Mouse (Mus musculus) liver, adult 2 months (tissue): ENCODE data around the gene Slc39a11. TPM values are rescaled to one million over a fixed set of nuclear protein-coding genes. Genes with fewer than 3 reads are reported as not detected.

Experiments used
- DNase-seq: peaks from one replicate; pipeline ENCODE4 v3.0.0-alpha.2; 2011; ENCODE audit warnings: low read depth, low spot score; ENCODE audit errors: extremely low read depth
- H3K27ac ChIP-seq: fragments of 200-500 bp; replicated peaks from 2 replicates; pipeline ENCODE4 v1.5.1; 2012; ENCODE audit warnings: low read depth, mild to moderate bottlenecking, control low read depth, inconsistent platforms, low read length; ENCODE audit not compliant: insufficient read depth
- H3K27me3 ChIP-seq: fragments of 200-500 bp; 2 replicates; pipeline ENCODE4 v1.6.1; 2012; ENCODE audit warnings: mild to moderate bottlenecking, moderate library complexity, low read length, inconsistent platforms; ENCODE audit not compliant: control insufficient read depth, insufficient read depth
- H3K36me3 ChIP-seq: fragments of 200-500 bp; 2 replicates; pipeline ENCODE4 v1.6.1; 2012; ENCODE audit warnings: low read length, inconsistent platforms; ENCODE audit not compliant: control insufficient read depth, insufficient read depth
- H3K4me1 ChIP-seq: fragments of 200-500 bp; 2 replicates; pipeline ENCODE4 v1.6.1; 2011; ENCODE audit warnings: low read length; ENCODE audit not compliant: control insufficient read depth, insufficient read depth
- H3K4me3 ChIP-seq: fragments of 200-500 bp; 2 replicates; pipeline ENCODE4 v1.5.1; 2011; ENCODE audit warnings: low read depth, mild to moderate bottlenecking, control low read depth, low read length, moderate library complexity; ENCODE audit not compliant: insufficient read depth
- H3K79me2 ChIP-seq: fragments of 200-500 bp; 2 replicates; pipeline ENCODE4 v1.6.1; 2012; ENCODE audit warnings: inconsistent platforms, mild to moderate bottlenecking, low read length, moderate library complexity; ENCODE audit not compliant: control insufficient read depth, insufficient read depth
- H3K9ac ChIP-seq: fragments of 200-500 bp; 2 replicates; pipeline ENCODE4 v1.6.1; 2012; ENCODE audit warnings: low read depth, mild to moderate bottlenecking, control low read depth, inconsistent platforms, low read length
- CTCF ChIP-seq: fragments of 200-500 bp; IDR thresholded peaks from 2 replicates; pipeline ENCODE4 v1.5.1; 2011; ENCODE audit warnings: low read depth, low read length, control low read depth
- POLR2A ChIP-seq: fragments of 200-500 bp; IDR thresholded peaks from 2 replicates; pipeline ENCODE4 v1.6.1; 2011; ENCODE audit warnings: low read length, control low read depth; ENCODE audit not compliant: insufficient read depth; ENCODE audit errors: extremely low read depth
- WGBS: fragments of 180-500 bp; shearing (Covaris S2); methylation state at CpG from one replicate; pipeline ENCODE4 v1.1.7; 2018; 5-methylcytosine and 5-hydroxymethylcytosine counted together
- polyA plus RNA-seq: library from polyadenylated mRNA; depleted of rRNA; stranded (reverse); fragments of >200 nt; gene quantifications from 2 replicates; pipeline ENCODE4 v1.2.3, GENCODE M21; 2012
- total RNA-seq: library from RNA; depleted of rRNA; stranded (reverse); fragments of >200 nt; gene quantifications from 2 replicates; pipeline ENCODE4 v1.2.3, GENCODE M21; 2014

The Slc39a11 gene
- total and polyA plus RNA-seq, 2 experiments = 18.8 to 22.8 TPM

DNA sequence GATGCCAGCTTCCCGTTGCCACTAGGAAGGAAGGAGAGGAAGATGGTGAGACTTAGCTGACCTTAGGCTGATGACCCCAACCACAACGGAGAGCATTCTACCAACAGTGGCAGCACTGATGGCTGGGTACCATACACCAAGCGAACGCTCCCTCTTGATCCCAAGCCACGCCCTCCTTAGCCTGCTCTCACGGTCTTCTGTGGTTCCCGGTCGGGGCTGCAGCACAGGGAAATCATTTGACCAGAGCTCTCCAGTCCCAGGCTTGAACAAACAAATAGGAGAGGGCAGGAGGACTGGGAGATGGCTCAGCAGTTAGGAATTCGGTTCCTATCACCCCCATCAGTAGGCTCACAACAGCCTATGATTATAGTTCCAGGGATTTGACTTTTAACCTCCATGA lies 403.4 kb downstream of the Slc39a11 start:
- 67% methylated on average over 9 of the region's 9 CpGs for WGBS
- Histone ChIP-seq H3K27me3 (no peaks in the 10 kb centered on the region), H3K4me1 (no peaks in the 10 kb centered on the region)

DNA sequence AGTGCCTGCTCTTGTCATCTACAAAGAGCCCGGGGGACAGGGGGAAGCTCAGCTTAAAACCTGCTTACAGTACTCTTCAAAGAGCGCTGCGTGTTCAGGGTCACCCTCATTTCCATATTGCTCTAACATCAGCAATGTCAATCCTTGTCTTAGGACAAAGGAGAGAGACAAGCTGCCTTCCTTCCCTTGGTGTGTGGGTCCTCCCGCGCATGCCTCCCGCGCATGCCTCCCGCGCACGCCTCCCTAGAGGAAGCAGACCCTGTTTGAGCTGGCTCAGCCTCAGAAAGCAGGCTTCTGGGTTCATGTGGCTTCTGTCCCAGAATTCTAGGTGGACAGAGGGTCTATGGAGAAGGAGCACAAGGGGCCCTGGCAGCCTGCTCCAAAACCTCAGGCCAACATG lies 404.2 kb downstream of the Slc39a11 start:
- no peak for DNase-seq
- no peaks in the 10 kb centered on the region for H3K4me1 ChIP-seq
- TF ChIP-seq POLR2A = no peak
- no peak for TF ChIP-seq CTCF
- H3K36me3 ChIP-seq = no peaks in the 10 kb centered on the region; the same call in 1 of the 2 replicates
- H3K79me2 ChIP-seq = no peaks in the 10 kb centered on the region
- no peak overlapping the region for H3K4me3 ChIP-seq
- 86% methylated on average over 10 of the region's 10 CpGs for WGBS
- H3K27ac ChIP-seq = no peak overlapping the region
- no peaks in the 10 kb centered on the region for H3K27me3 ChIP-seq
- H3K9ac ChIP-seq = no peak overlapping the region

More for the DNA sequence above, 403.4 kb downstream of the Slc39a11 start:
- no peak overlapping the region for H3K9ac ChIP-seq
- TF ChIP-seq CTCF (no peak), POLR2A (no peak)
- no peaks in the 10 kb centered on the region for H3K79me2 ChIP-seq
- no peaks in the 10 kb centered on the region; the same call in 1 of the 2 replicates for H3K36me3 ChIP-seq
- no peak overlapping the region for H3K4me3 ChIP-seq
- no peak overlapping the region for H3K27ac ChIP-seq
- no peak for DNase-seq

DNA sequence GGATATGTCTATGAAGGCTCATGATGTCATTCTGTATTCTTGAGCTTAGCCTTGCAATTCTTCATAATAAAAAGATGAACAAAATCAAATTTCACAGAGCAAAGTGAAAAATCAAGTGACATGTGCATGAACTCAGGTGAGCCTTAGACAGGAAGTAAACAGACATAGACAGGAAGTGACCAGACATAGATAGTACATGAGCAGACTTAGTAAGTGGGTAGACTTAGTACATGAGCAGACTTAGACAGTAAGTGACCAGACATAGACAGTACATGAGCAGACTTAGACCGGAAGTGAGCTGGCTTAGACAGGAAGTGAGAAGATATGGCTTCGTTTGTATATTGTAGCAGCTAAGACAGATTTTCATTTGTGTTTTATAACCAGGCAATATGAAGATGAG lies 415.4 kb downstream of the Slc39a11 start:
- H3K79me2 ChIP-seq = no peaks in the 10 kb centered on the region
- H3K27ac ChIP-seq = no peak overlapping the region
- no peak overlapping the region for H3K4me3 ChIP-seq
- no peaks in the 10 kb centered on the region for H3K4me1 ChIP-seq
- TF ChIP-seq CTCF = no peak
- no peak for TF ChIP-seq POLR2A
- H3K36me3 ChIP-seq = no peaks in the 10 kb centered on the region
- DNase-seq = no peak
- no peaks in the 10 kb centered on the region for H3K27me3 ChIP-seq
- WGBS = 71% methylated on average over 2 of the region's 2 CpGs
- H3K9ac ChIP-seq = no peak overlapping the region

DNA sequence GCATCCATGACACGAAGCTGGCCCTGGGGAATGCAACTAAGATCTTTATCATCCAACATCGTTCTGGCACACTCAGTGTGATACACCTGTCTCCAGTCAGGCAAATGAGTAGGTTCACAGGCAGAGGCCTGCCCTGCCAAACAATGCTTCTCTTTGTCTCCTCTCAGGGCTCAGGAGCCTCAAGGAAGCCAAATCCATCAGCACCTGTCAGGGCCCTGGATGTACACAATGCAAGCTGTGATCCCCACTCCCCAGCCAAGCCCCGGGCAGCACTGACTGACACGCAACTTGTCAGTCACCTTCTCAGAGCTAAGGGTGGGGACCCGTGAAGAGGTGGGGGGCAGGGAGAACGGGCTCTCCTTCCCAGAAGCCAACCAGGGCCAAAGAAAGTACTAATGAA lies 417.8 kb downstream of the Slc39a11 start:
- no peak for TF ChIP-seq POLR2A
- no peak for TF ChIP-seq CTCF
- 32% methylated on average over 6 of the region's 6 CpGs for WGBS
- H3K9ac ChIP-seq = no peak overlapping the region

DNA sequence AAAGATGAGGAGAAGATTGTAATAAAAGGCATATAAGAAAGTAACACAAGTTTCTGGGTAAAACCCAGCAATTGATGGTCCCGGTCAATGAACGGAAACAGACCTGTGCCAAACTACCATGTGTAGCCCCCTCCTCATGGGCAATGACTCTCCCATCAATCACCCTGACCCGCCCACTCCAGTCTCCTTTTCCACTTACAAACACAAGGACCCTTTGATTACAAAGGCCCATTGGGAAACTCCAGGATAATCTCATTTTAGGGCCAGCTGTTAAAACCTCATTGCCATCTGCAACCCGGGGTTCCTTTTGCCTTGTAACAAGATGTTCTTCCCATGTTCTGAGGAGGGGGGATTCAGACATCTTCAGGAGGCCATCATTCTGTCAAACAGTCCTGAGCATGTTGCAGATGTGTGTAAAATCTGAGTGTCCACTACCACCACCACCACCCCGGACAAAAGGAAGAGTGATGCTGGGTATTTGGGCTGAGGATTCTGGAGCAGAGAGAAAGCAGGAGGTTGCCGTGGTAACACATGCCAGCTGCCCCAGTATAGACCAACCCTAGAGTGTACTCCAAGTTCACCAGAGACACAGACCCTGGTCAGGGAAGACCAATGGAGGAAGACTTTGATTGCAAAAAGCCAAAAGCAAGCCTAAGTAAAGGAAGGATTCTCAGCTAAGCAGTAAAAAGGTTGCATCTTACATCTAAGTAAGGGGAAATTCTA lies 419.3 kb downstream of the Slc39a11 start:
- Histone ChIP-seq H3K27ac (no peak overlapping the region), H3K79me2 (no peaks in the 10 kb centered on the region), H3K9ac (no peak overlapping the region), H3K27me3 (no peaks in the 10 kb centered on the region), H3K4me3 (no peak overlapping the region), H3K36me3 (no peaks in the 10 kb centered on the region), H3K4me1 (no peaks in the 10 kb centered on the region)
- WGBS = 84% methylated on average over 6 of the region's 6 CpGs
- TF ChIP-seq POLR2A (no peak), CTCF (no peak)
- DNase-seq = no peak

More for the DNA sequence above, 417.8 kb downstream of the Slc39a11 start:
- Histone ChIP-seq H3K79me2 (no peaks in the 10 kb centered on the region), H3K4me3 (no peak overlapping the region), H3K36me3 (no peaks in the 10 kb centered on the region), H3K4me1 (no peaks in the 10 kb centered on the region), H3K27ac (no peak overlapping the region), H3K27me3 (no peaks in the 10 kb centered on the region)
- no peak for DNase-seq

DNA sequence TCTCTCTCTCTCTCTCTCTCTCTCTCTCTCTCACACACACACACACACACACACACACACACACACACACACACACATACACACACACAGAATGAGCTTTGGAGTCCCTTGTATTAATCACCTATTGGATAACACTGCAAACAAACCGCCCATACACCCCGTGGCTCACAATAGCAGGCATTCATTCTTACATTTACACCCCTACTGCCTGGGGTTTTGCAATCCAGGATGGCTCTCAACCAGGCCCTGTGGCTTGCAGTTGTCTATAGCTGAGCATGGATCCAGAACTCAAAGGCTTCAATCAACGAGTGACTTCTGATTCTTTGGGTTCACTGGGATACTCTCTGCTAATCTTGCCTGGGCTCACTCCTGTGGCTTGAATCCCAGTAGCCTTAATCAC lies 424.1 kb downstream of the Slc39a11 start:
- Histone ChIP-seq H3K27me3 (no peaks in the 10 kb centered on the region), H3K9ac (no peak overlapping the region), H3K4me3 (no peak overlapping the region), H3K36me3 (no peaks in the 10 kb centered on the region), H3K79me2 (no peaks in the 10 kb centered on the region), H3K4me1 (no peaks in the 10 kb centered on the region), H3K27ac (no peak overlapping the region)
- TF ChIP-seq CTCF (no peak), POLR2A (no peak)
- WGBS = 53% methylated on average over 3 of the region's 3 CpGs
- DNase-seq = no peak
